Mouse (Mus musculus) MEL (cell line): Measurements from ENCODE around the gene Tnnc2. TPM values are rescaled to one million over a fixed set of nuclear protein-coding genes. Genes with fewer than 3 reads are reported as not detected.

ENCODE experiments used
- DNase-seq: peaks from one replicate; pipeline ENCODE4 v3.0.0; 2011; ENCODE audit warnings: low read depth, low spot score
- H3K27ac ChIP-seq: 2 replicates; pipeline ENCODE4 v1.5.1; 2012; ENCODE audit warnings: low read depth, mild to moderate bottlenecking, control low read depth, low read length, moderate library complexity; ENCODE audit not compliant: control insufficient read depth
- H3K27me3 ChIP-seq, 2 experiments: fragments of 150-350 bp in 1 of 2; sonication (generic) in 1 of 2; 2 replicates each; pipeline ENCODE4 v1.6.1; 2012; ENCODE audit warnings: low read length in 2 of 2, mild to moderate bottlenecking in 2 of 2, improper control_type of control experiment in 1 of 2, moderate library complexity in 1 of 2; ENCODE audit not compliant: insufficient read depth in 2 of 2, control insufficient read depth in 1 of 2
- H3K36me3 ChIP-seq, 2 experiments: 2 replicates each; pipeline ENCODE4 v1.6.1; 2012 to 2014; ENCODE audit warnings: low read length in 2 of 2, improper control_type of control experiment in 1 of 2, inconsistent platforms in 1 of 2, mild to moderate bottlenecking in 1 of 2; ENCODE audit not compliant: insufficient read depth in 2 of 2, control insufficient read depth in 1 of 2
- H3K4me1 ChIP-seq, 2 experiments: fragments of 150-350 bp in 1 of 2; sonication (generic) in 1 of 2; 2 replicates each; pipeline ENCODE4 v1.6.1; 2012; ENCODE audit warnings: low read length in 2 of 2, improper control_type of control experiment in 1 of 2, mild to moderate bottlenecking in 1 of 2; ENCODE audit not compliant: insufficient read depth in 2 of 2, control insufficient read depth in 1 of 2
- H3K4me3 ChIP-seq, 2 experiments: fragments of 150-350 bp in 1 of 2; sonication (generic) in 1 of 2; 2 replicates each; pipeline ENCODE4 v1.5.1; 2012; ENCODE audit warnings: low read depth in 2 of 2, low read length in 2 of 2, mild to moderate bottlenecking in 2 of 2, moderate library complexity in 2 of 2, control low read depth in 1 of 2, improper control_type of control experiment in 1 of 2; ENCODE audit not compliant: control insufficient read depth in 1 of 2, insufficient read depth in 1 of 2
- H3K79me2 ChIP-seq: 2 replicates; pipeline ENCODE4 v1.6.1; 2012; ENCODE audit warnings: mild to moderate bottlenecking, low read length, moderate library complexity; ENCODE audit not compliant: control insufficient read depth, poor library complexity, insufficient read depth
- H3K9ac ChIP-seq: 2 replicates; pipeline ENCODE4 v1.6.1; 2012; ENCODE audit warnings: low read depth, mild to moderate bottlenecking, control low read depth, low read length, moderate library complexity; ENCODE audit not compliant: control insufficient read depth, poor library complexity, severe bottlenecking
- H3K9me3 ChIP-seq: fragments of 150-350 bp; sonication (generic); replicated peaks from 2 replicates; pipeline ENCODE4 v1.6.1; 2012; ENCODE audit warnings: mild to moderate bottlenecking, low read length, improper control_type of control experiment, moderate library complexity; ENCODE audit not compliant: insufficient read depth
- BHLHE40 ChIP-seq: IDR thresholded peaks from 2 replicates; pipeline ENCODE4 v1.6.1; 2012; ENCODE audit warnings: low read depth, mild to moderate bottlenecking, inconsistent platforms, low read length, improper control_type of control experiment, borderline replicate concordance
- CHD1 ChIP-seq: IDR thresholded peaks from 2 replicates; pipeline ENCODE4 v1.6.1; 2012; ENCODE audit warnings: low read depth, mild to moderate bottlenecking, inconsistent platforms, low read length, improper control_type of control experiment
- CTCF ChIP-seq, 3 experiments: IDR thresholded peaks in 2 of 3; conservative IDR thresholded peaks in 1 of 3; 2 replicates each; pipeline ENCODE4 v1.5.1; 2011 to 2012; ENCODE audit warnings: low read length in 3 of 3, low read depth in 2 of 3, mild to moderate bottlenecking in 2 of 3, improper control_type of control experiment in 1 of 3, inconsistent platforms in 1 of 3, mixed read lengths in 1 of 3, moderate library complexity in 1 of 3; ENCODE audit not compliant: control insufficient read depth in 1 of 3, insufficient read depth in 1 of 3, poor library complexity in 1 of 3, severe bottlenecking in 1 of 3
- E2F4 ChIP-seq: IDR thresholded peaks from 2 replicates; pipeline ENCODE4 v1.6.1; 2011; ENCODE audit warnings: low read depth, low read length, improper control_type of control experiment, borderline replicate concordance
- EP300 ChIP-seq, 2 experiments: IDR thresholded peaks; 2 replicates each; pipeline ENCODE4 v1.6.1; 2011; ENCODE audit warnings: improper control_type of control experiment in 2 of 2, low read length in 2 of 2, low read depth in 1 of 2, mild to moderate bottlenecking in 1 of 2
- GABPA ChIP-seq: IDR thresholded peaks from 2 replicates; pipeline ENCODE4 v1.6.1; 2012; ENCODE audit warnings: low read depth, mild to moderate bottlenecking, inconsistent platforms, low read length, improper control_type of control experiment, moderate library complexity
- HCFC1 ChIP-seq: IDR thresholded peaks from 2 replicates; pipeline ENCODE4 v1.6.1; 2012; ENCODE audit warnings: low read depth, mild to moderate bottlenecking, inconsistent platforms, low read length, improper control_type of control experiment, moderate library complexity
- MAZ ChIP-seq: IDR thresholded peaks from 2 replicates; pipeline ENCODE4 v1.6.1; 2012; ENCODE audit warnings: low read depth, mild to moderate bottlenecking, inconsistent platforms, low read length, improper control_type of control experiment
- MYC ChIP-seq: IDR thresholded peaks from 2 replicates; pipeline ENCODE4 v1.6.1; 2011; ENCODE audit warnings: low read depth, mild to moderate bottlenecking, low read length, improper control_type of control experiment, moderate library complexity
- NRF1 ChIP-seq: IDR thresholded peaks from 2 replicates; pipeline ENCODE4 v1.6.1; 2014; ENCODE audit warnings: low read depth, mild to moderate bottlenecking, inconsistent platforms, low read length, improper control_type of control experiment, moderate library complexity; ENCODE audit not compliant: poor library complexity, insufficient read depth, severe bottlenecking
- POLR2A ChIP-seq, 2 experiments: IDR thresholded peaks; 2 replicates each; pipeline ENCODE4 v1.6.1; 2011 to 2012; ENCODE audit warnings: low read length in 2 of 2, mild to moderate bottlenecking in 2 of 2, control low read depth in 1 of 2, improper control_type of control experiment in 1 of 2, low read depth in 1 of 2, moderate library complexity in 1 of 2; ENCODE audit not compliant: control insufficient read depth in 1 of 2, insufficient read depth in 1 of 2, poor library complexity in 1 of 2
- RAD21 ChIP-seq: IDR thresholded peaks from 2 replicates; pipeline ENCODE4 v1.6.1; 2011; ENCODE audit warnings: mild to moderate bottlenecking, low read depth, low read length, improper control_type of control experiment
- RCOR1 ChIP-seq: IDR thresholded peaks from 2 replicates; pipeline ENCODE4 v1.6.1; 2012; ENCODE audit warnings: low read depth, mild to moderate bottlenecking, inconsistent platforms, low read length, improper control_type of control experiment
- TCF12 ChIP-seq: IDR thresholded peaks from 2 replicates; pipeline ENCODE4 v1.6.1; 2014; ENCODE audit warnings: low read depth, mild to moderate bottlenecking, inconsistent platforms, low read length, improper control_type of control experiment, moderate library complexity
- UBTF ChIP-seq: IDR thresholded peaks from 2 replicates; pipeline ENCODE4 v1.6.1; 2012; ENCODE audit warnings: low read depth, mild to moderate bottlenecking, inconsistent platforms, low read length, improper control_type of control experiment, moderate library complexity, borderline replicate concordance; ENCODE audit not compliant: insufficient read depth
- USF2 ChIP-seq, 2 experiments: IDR thresholded peaks; 2 replicates each; pipeline ENCODE4 v1.6.1; 2011 to 2012; ENCODE audit warnings: improper control_type of control experiment in 2 of 2, low read length in 2 of 2, borderline replicate concordance in 1 of 2, inconsistent platforms in 1 of 2, low read depth in 1 of 2, mild to moderate bottlenecking in 1 of 2; ENCODE audit not compliant: insufficient read depth in 1 of 2
- ZC3H11A ChIP-seq: IDR thresholded peaks from 2 replicates; pipeline ENCODE4 v1.6.1; 2012; ENCODE audit warnings: low read depth, mild to moderate bottlenecking, inconsistent platforms, low read length, improper control_type of control experiment
- ZKSCAN1 ChIP-seq: IDR thresholded peaks from 2 replicates; pipeline ENCODE4 v1.6.1; 2012; ENCODE audit warnings: low read depth, mild to moderate bottlenecking, inconsistent platforms, low read length, improper control_type of control experiment, moderate library complexity
- ZMIZ1 ChIP-seq: IDR thresholded peaks from 2 replicates; pipeline ENCODE4 v1.6.1; 2012; ENCODE audit warnings: low read depth, mild to moderate bottlenecking, inconsistent platforms, low read length, improper control_type of control experiment, moderate library complexity
- polyA plus RNA-seq, 2 experiments: library from polyadenylated mRNA; stranded (reverse) in 1 of 2; unstranded in 1 of 2; fragments of >175 nt in 1 of 2; fragments of >200 nt in 1 of 2; gene quantifications; 2 replicates each; pipeline versions ENCODE4 v1.2.1 to v1.2.4; 2012; ENCODE audit warnings: low replicate concordance in 2 of 2, low read depth in 1 of 2; ENCODE audit not compliant: insufficient read length in 2 of 2, insufficient read depth in 1 of 2, missing spikeins in 1 of 2
- total RNA-seq: library from RNA; depleted of rRNA; stranded (reverse); fragments of 300-350 nt; gene quantifications from 2 replicates; pipeline ENCODE4 v1.2.3, GENCODE M21; 2012

Gene Tnnc2
- total and polyA plus RNA-seq, 3 experiments = not detected

GRCm38 (mm10) chr2:164777246-164778014 is 2.3 kb downstream of the Tnnc2 start:
- TF ChIP-seq CHD1 (no peak), GABPA (no peak), ZKSCAN1 (no peak), RAD21 (no peak), USF2 (IDR thresholded peaks at IDR 0.05; ENCODE audit: borderline replicate concordance in 1 of 2, insufficient read depth in 1 of 2, low read depth in 1 of 2, low read length in 2 of 2) (no peak), RCOR1 (no peak), BHLHE40 (no peak), NRF1 (no peak), UBTF (no peak), E2F4 (no peak), MAZ (no peak), TCF12 (no peak), ZC3H11A (no peak)
- Histone ChIP-seq H3K9ac (no peak overlapping the region), H3K79me2 (no peaks in the 10 kb centered on the region), H3K36me3 (peaks cover 0 to 10% of the 10 kb centered on the region in 2 experiments; a peak in 2 of 4 replicates), H3K9me3 (no peaks in the 10 kb centered on the region), H3K27ac (no peak overlapping the region), H3K27me3 (no peaks in the 10 kb centered on the region), H3K4me1 (peaks cover 0 to 11% of the 10 kb centered on the region in 2 experiments; a peak in 3 of 4 replicates), H3K4me3 (no peak overlapping the region)
- DNase-seq = no peak

- Histone ChIP-seq H3K4me3 (no peak overlapping the region), H3K9ac (no peak overlapping the region), H3K79me2 (peaks cover 2% of the 10 kb centered on the region; the same call in 1 of the 2 replicates), H3K36me3 (peaks cover 0 to 15% of the 10 kb centered on the region in 2 experiments; a peak in 2 of 4 replicates)
- TF ChIP-seq MYC (no peak), GABPA (no peak), EP300 (IDR thresholded peaks at IDR 0.05; ENCODE audit: low read depth in 1 of 2, low read length in 2 of 2) (no peak), CTCF (IDR thresholded peaks at IDR 0.05 in 2 of 3, conservative IDR thresholded peaks at IDR 0.05 in 1 of 3; ENCODE audit: control insufficient read depth in 1 of 3, insufficient read depth in 1 of 3, low read depth in 2 of 3, low read length in 3 of 3, poor library complexity in 1 of 3, severe bottlenecking in 1 of 3) (no peak), POLR2A (IDR thresholded peaks at IDR 0.05; ENCODE audit: control insufficient read depth in 1 of 2, insufficient read depth in 1 of 2, low read depth in 1 of 2, low read length in 2 of 2, poor library complexity in 1 of 2) (no peak), ZMIZ1 (no peak), HCFC1 (no peak)
- TF ChIP-seq, all 39 proteins: peak for 0
- no peak for DNase-seq
- Histone ChIP-seq H3K27ac (no peak overlapping the region), H3K4me1 (peaks cover 0 to 17% of the 10 kb centered on the region in 2 experiments; a peak in 3 of 4 replicates), H3K9me3 (no peaks in the 10 kb centered on the region), H3K27me3 (no peaks in the 10 kb centered on the region)
Observed at GRCm38 (mm10) chr2:164776801-164777200, 3.0 kb downstream of the Tnnc2 start.
